Mouse (Mus musculus) heart, adult 2 months (tissue): ENCODE measurements around the gene Cyth3.

Experiments
- CTCF ChIP-seq: fragments of 200-600 bp; IDR thresholded peaks from 2 replicates; pipeline ENCODE4 v1.8.1; 2022; ENCODE audit warnings: antibody characterized with exemption, mild to moderate bottlenecking, moderate library complexity
- EP300 ChIP-seq: fragments of 200-500 bp; IDR thresholded peaks from 2 replicates; pipeline ENCODE4 v1.6.1; 2011; ENCODE audit warnings: low read depth, low read length, control low read depth; ENCODE audit not compliant: insufficient read depth

DNA sequence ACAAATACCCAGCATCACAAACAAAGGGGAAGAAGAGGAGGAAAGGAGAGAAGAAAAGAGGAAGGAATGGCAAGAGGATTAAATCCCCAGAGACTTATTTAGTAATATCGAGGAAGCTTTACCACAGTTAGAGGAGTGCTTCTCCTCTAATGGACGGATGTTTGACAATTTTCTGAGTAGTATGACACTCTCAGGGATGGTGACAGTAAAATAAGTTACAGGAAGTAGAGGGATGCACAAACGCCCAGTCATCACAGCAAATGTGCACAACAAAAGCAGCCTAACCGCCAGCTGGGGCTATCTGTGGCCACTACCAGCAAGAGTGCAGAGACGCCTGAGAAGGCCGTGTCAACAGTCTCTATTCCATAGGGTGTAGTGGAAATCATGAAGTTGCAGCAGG is 57.4 kb downstream of the Cyth3 start:
- TF ChIP-seq CTCF = no peak
- TF ChIP-seq EP300 = no peak
